Mouse (Mus musculus) kidney, embryonic 15.5 days (tissue): Measurements from ENCODE around the gene Cdh24. TPM values are rescaled to one million over a fixed set of nuclear protein-coding genes. Genes with fewer than 3 reads are reported as not detected.

Source experiments
- ATAC-seq: fragments of 200-750 bp; cut with Nextera tagmentation; replicated peaks from 2 replicates; pipeline ENCODE4 v1.8.0; 2017; ENCODE audit warnings: moderate TSS enrichment; ENCODE audit not compliant: low FRiP score
- H3K27ac ChIP-seq: fragments of 300-500 bp; sonication (generic); 2 replicates; pipeline ENCODE4 v1.5.1; 2015; ENCODE audit warnings: mild to moderate bottlenecking, inconsistent platforms
- H3K27me3 ChIP-seq: fragments of 300-500 bp; sonication (generic); 2 replicates; pipeline ENCODE4 v1.6.1; 2015; ENCODE audit warnings: inconsistent platforms
- H3K36me3 ChIP-seq: fragments of 300-500 bp; sonication (generic); 2 replicates; pipeline ENCODE4 v1.6.1; 2015; ENCODE audit warnings: inconsistent platforms
- H3K4me1 ChIP-seq: fragments of 300-500 bp; sonication (generic); 2 replicates; pipeline ENCODE4 v1.6.1; 2015; ENCODE audit warnings: inconsistent platforms
- H3K4me2 ChIP-seq: fragments of 300-500 bp; sonication (generic); 2 replicates; pipeline ENCODE4 v1.6.1; 2015; ENCODE audit warnings: moderate library complexity, mild to moderate bottlenecking, inconsistent platforms
- H3K4me3 ChIP-seq: fragments of 300-500 bp; sonication (generic); replicated peaks from 2 replicates; pipeline ENCODE4 v1.5.1; 2015; ENCODE audit warnings: mild to moderate bottlenecking, inconsistent platforms
- H3K9ac ChIP-seq: fragments of 300-500 bp; sonication (generic); 2 replicates; pipeline ENCODE4 v1.6.1; 2015; ENCODE audit warnings: mild to moderate bottlenecking, inconsistent platforms
- H3K9me3 ChIP-seq: fragments of 300-500 bp; sonication (generic); replicated peaks from 2 replicates; pipeline ENCODE4 v1.6.1; 2016; ENCODE audit warnings: inconsistent platforms
- WGBS: fragments of 180-500 bp; shearing (Covaris S2); methylation state at CpG from one replicate; pipeline ENCODE4 v1.1.7; 2015; ENCODE audit warnings: mixed read lengths; 5-methylcytosine and 5-hydroxymethylcytosine counted together
- polyA plus RNA-seq: library from polyadenylated mRNA; unstranded; fragments of >200 nt; fragmentation: Nextera tagmentation; extraction: Ambion mirVana; gene quantifications from 2 replicates; pipeline ENCODE4 v1.2.1, GENCODE M21; 2015

Gene Cdh24
- polyA plus RNA-seq, 1 experiment from 2014 or later, result 4.5 TPM

DNA sequence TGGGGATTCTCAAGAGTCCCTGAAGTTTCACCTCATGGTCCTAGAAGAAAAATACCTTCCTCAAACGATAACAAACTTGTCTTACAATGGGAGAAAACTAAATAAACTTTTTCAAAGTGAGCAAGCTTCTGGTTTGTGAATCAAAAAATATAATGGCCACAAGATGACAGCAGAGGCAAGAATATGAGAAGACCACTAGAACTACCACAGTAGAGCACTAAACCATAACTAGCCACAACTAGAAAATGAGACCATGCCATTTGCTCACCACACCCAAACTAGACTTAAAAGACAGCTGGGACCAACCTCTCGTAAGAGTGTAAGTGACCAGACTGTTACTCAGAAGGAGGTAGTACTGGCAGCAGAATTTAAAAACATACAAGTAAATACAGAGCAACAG is 18.8 kb upstream of the Cdh24 start:
- no peaks in the 10 kb centered on the region for H3K4me1 ChIP-seq
- H3K4me2 ChIP-seq, result no peak overlapping the region
- ATAC-seq, result no peak
- peaks cover 100% of the 10 kb centered on the region for H3K36me3 ChIP-seq
- no peaks in the 10 kb centered on the region for H3K9me3 ChIP-seq
- no peaks in the 10 kb centered on the region for H3K27me3 ChIP-seq
- no peak overlapping the region for H3K4me3 ChIP-seq
- H3K27ac ChIP-seq, result no peak overlapping the region
- no peak overlapping the region for H3K9ac ChIP-seq
- whole genome bisulfite sequencing, result 88% methylated on average over 2 of the region's 2 CpGs

DNA sequence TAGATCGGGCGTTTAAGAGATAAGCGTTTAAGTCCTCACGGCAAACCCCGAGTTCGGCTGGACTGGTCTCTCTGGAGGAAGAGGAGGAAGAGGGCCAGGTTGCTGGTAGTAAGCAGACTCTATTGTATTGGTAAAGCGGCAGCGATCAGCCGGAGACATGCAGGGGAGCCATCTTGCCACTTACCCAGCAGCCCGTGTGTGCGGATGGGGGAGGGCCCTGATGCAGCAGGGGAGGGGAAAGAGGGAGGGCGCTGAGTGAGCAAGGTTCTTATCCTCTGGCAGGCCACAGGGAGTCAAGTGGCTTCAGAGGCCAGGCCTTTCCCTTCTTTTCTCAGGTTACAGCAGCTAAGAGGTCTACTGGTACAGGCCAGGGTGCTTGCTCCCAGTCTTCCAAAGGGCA is 12.3 kb upstream of the Cdh24 start:
- Histone ChIP-seq H3K36me3 (peaks cover 76% of the 10 kb centered on the region), H3K4me3 (peak overlapping the region; percentile 71), H3K4me2 (peak overlapping the region; percentile 79), H3K27ac (peak overlapping the region; percentile 88), H3K27me3 (no peaks in the 10 kb centered on the region), H3K9ac (peak overlapping the region; percentile 86), H3K9me3 (no peaks in the 10 kb centered on the region), H3K4me1 (peaks cover 47% of the 10 kb centered on the region)
- 0% methylated on average over 12 of the region's 12 CpGs for WGBS
- peak; percentile 92 for ATAC-seq

DNA sequence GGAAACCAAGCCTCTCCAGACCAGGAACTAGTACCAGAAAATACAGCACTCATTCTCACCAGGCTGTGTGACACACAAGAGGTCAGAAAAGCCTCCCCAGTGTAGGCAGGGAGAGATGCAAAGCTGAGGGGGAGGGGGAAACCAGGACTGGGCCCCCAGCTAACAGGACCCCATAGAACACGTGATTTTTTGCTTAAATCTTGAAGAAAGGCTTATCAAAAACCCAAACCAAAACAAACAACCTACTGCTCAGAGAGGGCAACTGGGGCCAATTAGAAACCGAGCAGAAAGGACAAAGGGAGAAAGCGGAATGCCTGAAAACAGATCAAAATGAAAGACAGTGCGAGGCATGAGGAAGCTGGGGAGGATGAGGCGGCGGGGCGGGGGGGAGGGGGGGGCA is 11.6 kb upstream of the Cdh24 start:
- peaks cover 76% of the 10 kb centered on the region for H3K36me3 ChIP-seq
- ATAC-seq, result no peak

GRCm38 (mm10) chr14:54651556-54651955 is 10.4 kb upstream of the Cdh24 start:
- peak overlapping the region; percentile 88 for H3K27ac ChIP-seq
- no peak for ATAC-seq
- peaks cover 76% of the 10 kb centered on the region for H3K36me3 ChIP-seq
- peaks cover 49% of the 10 kb centered on the region for H3K4me1 ChIP-seq
- WGBS, result 79% methylated on average over 4 of the region's 4 CpGs
- H3K4me3 ChIP-seq, result 0 out of 2 replicates have a peak overlapping the region, but pooled peaks have one; percentile 71
- no peaks in the 10 kb centered on the region for H3K27me3 ChIP-seq
- H3K9ac ChIP-seq, result peak overlapping the region; percentile 86
- H3K9me3 ChIP-seq, result no peaks in the 10 kb centered on the region
- H3K4me2 ChIP-seq, result peak overlapping the region; percentile 79

More for the DNA sequence above, 11.6 kb upstream of the Cdh24 start:
- H3K4me2 ChIP-seq, result peak overlapping the region; percentile 79
- peak overlapping the region; percentile 71 for H3K4me3 ChIP-seq
- peak overlapping the region; percentile 86 for H3K9ac ChIP-seq
- peaks cover 49% of the 10 kb centered on the region for H3K4me1 ChIP-seq
- H3K27ac ChIP-seq, result peak overlapping the region; percentile 88
- H3K27me3 ChIP-seq, result no peaks in the 10 kb centered on the region
- no peaks in the 10 kb centered on the region for H3K9me3 ChIP-seq
- WGBS, result 0% methylated on average over 7 of the region's 7 CpGs

- Histone ChIP-seq H3K27ac (peak overlapping the region; percentile 88), H3K4me1 (peaks cover 49% of the 10 kb centered on the region), H3K36me3 (peaks cover 76% of the 10 kb centered on the region), H3K4me3 (no peak overlapping the region), H3K9me3 (no peaks in the 10 kb centered on the region), H3K4me2 (no peak overlapping the region), H3K9ac (no peak overlapping the region), H3K27me3 (no peaks in the 10 kb centered on the region)
- ATAC-seq, result peak; percentile 24
- WGBS, result 65% methylated on average over 23 of the region's 23 CpGs
Measured at GRCm38 (mm10) chr14:54650621-54651454, 9.7 kb upstream of the Cdh24 start.

DNA sequence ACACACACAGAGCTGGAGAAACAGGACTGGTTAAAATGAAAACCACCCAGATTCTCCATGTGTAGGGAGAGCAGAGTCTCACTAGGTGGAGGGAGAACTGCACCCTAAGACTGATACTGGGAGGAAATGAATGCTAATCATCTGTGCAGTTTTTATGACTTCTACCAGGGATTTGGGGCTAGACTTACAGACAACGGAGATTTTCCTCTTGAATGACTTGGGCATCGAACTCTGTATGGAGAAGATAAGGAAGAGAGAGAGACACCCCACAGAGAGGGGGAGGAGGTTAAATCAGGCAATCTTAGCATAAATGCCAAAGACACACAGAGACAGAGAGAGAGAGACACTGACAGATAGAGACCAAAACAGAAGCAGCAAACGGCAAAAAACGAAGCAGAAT is 6.7 kb upstream of the Cdh24 start:
- Histone ChIP-seq H3K27ac (no peak overlapping the region), H3K9me3 (no peaks in the 10 kb centered on the region), H3K4me2 (no peak overlapping the region), H3K27me3 (no peaks in the 10 kb centered on the region), H3K4me3 (no peak overlapping the region), H3K36me3 (peaks cover 87% of the 10 kb centered on the region), H3K4me1 (peaks cover 38% of the 10 kb centered on the region), H3K9ac (no peak overlapping the region)
- 79% methylated on average over 4 of the region's 4 CpGs for WGBS
- ATAC-seq, result no peak

- Histone ChIP-seq H3K4me2 (no peak overlapping the region), H3K9ac (no peak overlapping the region)
- WGBS, result 89% methylated on average over 8 of the region's 8 CpGs
Measured at GRCm38 (mm10) chr14:54646898-54647636, 5.9 kb upstream of the Cdh24 start.

GRCm38 (mm10) chr14:54646455-54646854 is 5.3 kb upstream of the Cdh24 start:
- WGBS, result 92% methylated on average over 17 of the region's 17 CpGs
- peaks cover 28% of the 10 kb centered on the region for H3K4me1 ChIP-seq

More at GRCm38 (mm10) chr14:54646898-54647636, 5.9 kb upstream of the Cdh24 start:
- Histone ChIP-seq H3K27ac (no peak overlapping the region), H3K36me3 (peaks cover 96% of the 10 kb centered on the region), H3K4me1 (peaks cover 30% of the 10 kb centered on the region), H3K9me3 (no peaks in the 10 kb centered on the region), H3K27me3 (no peaks in the 10 kb centered on the region), H3K4me3 (no peak overlapping the region)
- no peak for ATAC-seq

DNA sequence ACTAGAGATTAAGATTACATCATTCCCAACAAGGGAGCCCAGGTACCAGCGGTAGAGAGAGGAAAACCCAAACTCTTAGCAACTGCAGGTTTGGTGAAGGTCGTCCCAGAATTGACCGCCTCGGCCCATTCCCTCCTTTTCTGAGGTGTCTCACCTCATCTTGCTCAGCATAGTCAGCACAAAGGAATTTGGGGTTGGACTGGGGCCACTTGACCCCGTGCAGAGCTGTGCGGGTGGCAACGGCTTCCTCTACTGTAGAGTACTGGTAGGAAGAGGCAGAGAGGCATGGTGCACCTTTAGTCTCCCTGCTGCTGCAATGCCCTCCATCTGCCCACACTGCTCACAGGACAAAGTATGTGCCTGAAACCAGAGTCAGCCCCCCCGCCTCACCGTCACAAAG is 3.1 kb upstream of the Cdh24 start:
- Histone ChIP-seq H3K9ac (no peak overlapping the region), H3K36me3 (peaks cover 71% of the 10 kb centered on the region), H3K4me2 (no peak overlapping the region), H3K27me3 (no peaks in the 10 kb centered on the region), H3K27ac (no peak overlapping the region), H3K4me1 (peaks cover 28% of the 10 kb centered on the region), H3K4me3 (no peak overlapping the region), H3K9me3 (no peaks in the 10 kb centered on the region)
- no peak for ATAC-seq
- WGBS, result 85% methylated on average over 9 of the region's 9 CpGs

More at GRCm38 (mm10) chr14:54646455-54646854, 5.3 kb upstream of the Cdh24 start:
- Histone ChIP-seq H3K27me3 (no peaks in the 10 kb centered on the region), H3K27ac (no peak overlapping the region), H3K9me3 (no peaks in the 10 kb centered on the region), H3K9ac (no peak overlapping the region), H3K4me3 (no peak overlapping the region), H3K4me2 (no peak overlapping the region), H3K36me3 (peaks cover 91% of the 10 kb centered on the region)
- ATAC-seq, result no peak

GRCm38 (mm10) chr14:54643011-54643410 is 1.8 kb upstream of the Cdh24 start:
- Histone ChIP-seq H3K27me3 (no peaks in the 10 kb centered on the region), H3K4me3 (no peak overlapping the region), H3K9ac (no peak overlapping the region), H3K4me1 (peaks cover 25% of the 10 kb centered on the region), H3K27ac (0 out of 2 replicates have a peak overlapping the region, but pooled peaks have one; percentile 9), H3K4me2 (no peak overlapping the region), H3K9me3 (no peaks in the 10 kb centered on the region), H3K36me3 (peaks cover 71% of the 10 kb centered on the region)
- WGBS, result 92% methylated on average over 2 of the region's 2 CpGs
- no peak for ATAC-seq

DNA sequence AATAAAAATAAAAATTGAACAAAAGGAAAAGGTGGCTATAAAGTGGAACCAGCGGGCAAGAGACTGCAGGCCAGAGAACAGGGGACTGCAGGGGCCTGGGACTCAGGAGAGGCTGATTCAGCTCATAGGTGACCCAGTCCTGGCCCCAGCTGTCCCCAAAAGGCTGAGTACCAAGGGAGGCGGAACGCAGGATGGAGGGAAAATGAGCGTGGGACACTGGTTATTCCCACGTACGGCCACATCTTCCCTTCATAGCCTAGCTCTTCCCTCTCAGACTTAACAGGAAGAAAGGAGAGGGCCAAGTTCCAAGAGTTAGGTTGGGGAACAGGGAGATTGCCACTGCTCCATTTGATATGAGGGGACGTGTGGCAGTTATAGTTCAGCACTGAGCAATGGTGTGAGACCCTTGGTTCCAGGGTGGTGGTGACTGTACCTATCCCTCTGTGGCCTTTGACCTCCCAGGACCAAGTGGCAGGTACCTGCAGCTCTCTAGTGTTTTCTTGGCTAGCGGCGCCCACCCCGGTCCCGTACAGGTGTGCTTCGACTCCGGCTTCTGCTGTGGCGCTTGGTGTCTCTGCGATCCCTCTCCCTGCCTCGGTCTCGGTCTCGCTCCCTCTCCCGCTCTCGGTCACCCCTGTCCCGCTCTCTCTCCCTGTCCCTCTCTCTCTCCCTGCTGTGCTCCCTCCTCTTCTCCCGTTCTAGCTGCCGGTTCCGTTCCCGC is 1.2 kb upstream of the Cdh24 start:
- Histone ChIP-seq H3K9me3 (no peaks in the 10 kb centered on the region), H3K27me3 (no peaks in the 10 kb centered on the region), H3K4me1 (peaks cover 25% of the 10 kb centered on the region), H3K36me3 (peaks cover 71% of the 10 kb centered on the region), H3K9ac (no peak overlapping the region), H3K4me3 (no peak overlapping the region), H3K27ac (peak overlapping the region; percentile 82; the same call in 1 of the 2 replicates), H3K4me2 (no peak overlapping the region)
- WGBS, result 81% methylated on average over 25 of the region's 25 CpGs
- ATAC-seq, result no peak
